Mouse (Mus musculus) liver, embryonic 11.5 days (tissue): Measurements from ENCODE around the gene Grk1. TPM values are rescaled to one million over a fixed set of nuclear protein-coding genes. Genes with fewer than 3 reads are reported as not detected.

Experiments used
- ATAC-seq: fragments of 200-750 bp; cut with Nextera tagmentation; replicated peaks from 2 replicates; pipeline ENCODE4 v1.8.0; 2017; ENCODE audit warnings: moderate number of reproducible peaks, mild to moderate bottlenecking, moderate TSS enrichment, moderate library complexity; ENCODE audit not compliant: low FRiP score
- DNase-seq: peaks from one replicate; pipeline ENCODE4 v3.0.0-alpha.2; 2017; ENCODE audit warnings: low spot score
- H3K27ac ChIP-seq: fragments of 300-500 bp; sonication (generic); 2 replicates; pipeline ENCODE4 v1.5.1; 2014; ENCODE audit warnings: mild to moderate bottlenecking, low read depth, low read length, control low read depth
- H3K27me3 ChIP-seq: fragments of 300-500 bp; sonication (generic); replicated peaks from 2 replicates; pipeline ENCODE4 v1.6.1; 2014; ENCODE audit warnings: low read length, mixed read lengths; ENCODE audit not compliant: control insufficient read depth, insufficient read depth
- H3K36me3 ChIP-seq: fragments of 300-500 bp; sonication (generic); 2 replicates; pipeline ENCODE4 v1.6.1; 2014; ENCODE audit warnings: mild to moderate bottlenecking, low read length, moderate library complexity, mixed read lengths; ENCODE audit not compliant: control insufficient read depth, insufficient read depth
- H3K4me1 ChIP-seq: fragments of 300-500 bp; sonication (generic); replicated peaks from 2 replicates; pipeline ENCODE4 v1.6.1; 2014; ENCODE audit warnings: low read length, mixed read lengths; ENCODE audit not compliant: control insufficient read depth, insufficient read depth
- H3K4me2 ChIP-seq: fragments of 300-500 bp; sonication (generic); 2 replicates; pipeline ENCODE4 v1.6.1; 2014; ENCODE audit warnings: mild to moderate bottlenecking, control low read depth, moderate library complexity
- H3K4me3 ChIP-seq: fragments of 300-500 bp; sonication (generic); 2 replicates; pipeline ENCODE4 v1.5.1; 2014; ENCODE audit warnings: low read depth, low read length, control low read depth
- H3K9ac ChIP-seq: fragments of 300-500 bp; sonication (generic); 2 replicates; pipeline ENCODE4 v1.6.1; 2014; ENCODE audit warnings: low read depth, low read length, control low read depth
- H3K9me3 ChIP-seq: fragments of 300-500 bp; sonication (generic); 2 replicates; pipeline ENCODE4 v1.6.1; 2016; ENCODE audit warnings: low read length, inconsistent platforms, mixed read lengths; ENCODE audit not compliant: control insufficient read depth
- WGBS: fragments of 180-500 bp; shearing (Covaris S2); extraction: QIAGEN DNeasy Blood & Tissue Kit; methylation state at CpG from one replicate; pipeline ENCODE4 v1.1.7; 2014; 5-methylcytosine and 5-hydroxymethylcytosine counted together
- polyA plus RNA-seq: library from polyadenylated mRNA; unstranded; fragments of >200 nt; fragmentation: Nextera tagmentation; extraction: Ambion mirVana; gene quantifications from 2 replicates; pipeline ENCODE4 v1.2.1, GENCODE M21; 2014

The Grk1 gene
- polyA plus RNA-seq, 1 experiment from 2014 or later: 0.07 TPM

- Histone ChIP-seq H3K9me3 (no peaks in the 10 kb centered on the region), H3K36me3 (no peaks in the 10 kb centered on the region), H3K27ac (no peak overlapping the region), H3K4me2 (no peak overlapping the region), H3K4me3 (no peak overlapping the region), H3K27me3 (no peaks in the 10 kb centered on the region), H3K9ac (no peak overlapping the region), H3K4me1 (no peaks in the 10 kb centered on the region)
- DNase-seq: no peak
- ATAC-seq: no peak
- 85% methylated on average over 4 of the region's 4 CpGs for WGBS
These were observed 54.5 kb downstream of the Grk1 start for GRCm38 (mm10) chr8:13459431-13459830.

DNA sequence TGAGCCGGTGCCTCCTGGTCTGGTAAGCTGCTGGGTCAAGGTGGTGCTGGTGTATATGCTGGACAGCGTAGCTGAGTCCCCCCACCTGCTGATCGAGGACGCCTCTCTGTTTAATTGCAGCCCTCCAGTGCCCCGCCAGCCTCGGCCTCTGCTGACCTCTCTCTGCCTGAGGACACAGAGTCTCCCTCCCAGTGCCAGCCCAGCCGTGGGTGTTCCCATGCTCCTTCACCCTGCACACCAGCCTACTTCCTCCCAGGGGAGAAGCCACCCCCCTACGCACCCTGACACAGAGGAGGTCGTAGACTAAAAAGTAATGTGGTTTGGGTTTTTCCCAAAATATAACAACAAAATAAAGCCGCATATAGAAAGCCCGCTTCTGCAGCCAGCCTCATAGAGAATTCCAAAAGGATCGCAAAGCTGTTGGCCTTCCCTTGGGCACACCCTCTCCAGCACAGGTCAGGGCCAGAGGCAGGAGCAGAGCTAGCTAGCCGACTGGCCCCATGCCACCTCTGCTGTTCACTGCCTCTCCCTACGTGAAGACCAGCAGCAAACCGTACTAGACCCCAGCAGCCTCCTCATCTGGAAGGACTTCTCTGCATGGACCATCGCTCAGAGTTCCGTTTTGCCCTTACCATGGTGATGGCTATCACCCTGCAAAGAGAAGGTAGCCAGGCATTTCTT, 56.3 kb downstream of the Grk1 start:
- H3K36me3 ChIP-seq: no peaks in the 10 kb centered on the region
- no peak overlapping the region for H3K27ac ChIP-seq
- no peaks in the 10 kb centered on the region for H3K27me3 ChIP-seq
- DNase-seq (no peak), ATAC-seq (no peak)
- WGBS: 78% methylated on average over 17 of the region's 17 CpGs
- no peaks in the 10 kb centered on the region for H3K9me3 ChIP-seq
- H3K4me1 ChIP-seq: no peaks in the 10 kb centered on the region
- H3K4me2 ChIP-seq: no peak overlapping the region
- no peak overlapping the region for H3K9ac ChIP-seq
- H3K4me3 ChIP-seq: no peak overlapping the region

DNA sequence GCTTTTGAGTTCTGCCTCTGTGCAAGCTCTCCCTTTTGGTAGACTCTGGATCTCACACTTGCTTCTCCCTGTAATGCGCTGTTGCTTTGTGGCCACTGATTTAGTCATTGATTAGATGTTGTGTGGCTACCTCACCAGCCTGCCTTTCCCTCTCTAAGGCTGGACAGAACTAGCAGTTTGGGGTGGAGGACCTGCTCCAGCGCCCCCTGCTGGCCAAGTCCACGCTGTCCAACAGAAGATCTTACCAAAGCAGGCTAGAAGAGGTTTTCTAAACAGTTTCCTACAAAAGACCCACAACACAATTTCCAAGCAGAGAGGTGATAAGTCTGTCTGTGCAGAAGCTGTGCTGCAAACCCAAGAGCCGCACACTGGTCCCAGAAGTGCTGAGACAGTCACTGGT, 57.0 kb downstream of the Grk1 start:
- Histone ChIP-seq H3K4me1 (no peaks in the 10 kb centered on the region), H3K4me2 (no peak overlapping the region), H3K4me3 (no peak overlapping the region), H3K9ac (no peak overlapping the region), H3K36me3 (no peaks in the 10 kb centered on the region), H3K9me3 (no peaks in the 10 kb centered on the region), H3K27me3 (no peaks in the 10 kb centered on the region), H3K27ac (no peak overlapping the region)
- WGBS: 31% methylated on average over 4 of the region's 4 CpGs
- no peak; the same call in 1 of the 2 replicates for ATAC-seq
- peak; percentile 68 for DNase-seq

DNA sequence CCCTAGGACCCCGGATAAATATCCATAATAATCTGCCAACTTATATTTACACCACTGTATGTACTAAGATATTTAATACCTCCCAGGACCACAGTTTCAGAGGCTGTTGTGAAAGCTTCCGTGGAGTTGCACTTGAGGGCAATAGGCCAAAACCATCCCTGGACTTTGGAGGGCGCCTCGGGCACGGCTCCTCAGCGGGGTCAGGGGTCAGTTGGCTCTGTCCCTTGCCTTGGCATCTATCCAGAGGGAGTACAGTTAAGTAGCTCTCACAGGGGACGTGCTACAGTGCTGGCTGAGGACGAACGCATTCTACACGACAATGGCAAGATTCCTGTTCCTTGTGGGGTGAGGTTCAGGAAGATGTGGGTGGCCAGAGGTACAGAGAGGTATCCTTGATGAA, 57.5 kb downstream of the Grk1 start:
- WGBS: 81% methylated on average over 10 of the region's 10 CpGs
- Histone ChIP-seq H3K4me3 (no peak overlapping the region), H3K4me2 (no peak overlapping the region), H3K27ac (no peak overlapping the region), H3K9me3 (no peaks in the 10 kb centered on the region), H3K9ac (no peak overlapping the region), H3K4me1 (no peaks in the 10 kb centered on the region), H3K27me3 (no peaks in the 10 kb centered on the region), H3K36me3 (no peaks in the 10 kb centered on the region)
- no peak for DNase-seq
- ATAC-seq: no peak; the same call in 1 of the 2 replicates

- Histone ChIP-seq H3K36me3 (no peaks in the 10 kb centered on the region), H3K4me2 (no peak overlapping the region)
- DNase-seq: no peak
These were observed 60.4 kb downstream of the Grk1 start for GRCm38 (mm10) chr8:13465324-13465723.

GRCm38 (mm10) chr8:13466989-13467388, 62.1 kb downstream of the Grk1 start:
- no peak overlapping the region for H3K4me2 ChIP-seq
- H3K9me3 ChIP-seq: no peaks in the 10 kb centered on the region
- WGBS: 61% methylated on average over 5 of the region's 5 CpGs
- H3K36me3 ChIP-seq: no peaks in the 10 kb centered on the region
- no peak overlapping the region for H3K27ac ChIP-seq
- H3K4me1 ChIP-seq: no peaks in the 10 kb centered on the region
- ATAC-seq (no peak), DNase-seq (no peak)
- H3K9ac ChIP-seq: no peak overlapping the region
- H3K27me3 ChIP-seq: no peaks in the 10 kb centered on the region
- H3K4me3 ChIP-seq: no peak overlapping the region

More at GRCm38 (mm10) chr8:13465324-13465723, 60.4 kb downstream of the Grk1 start:
- H3K4me1 ChIP-seq: no peaks in the 10 kb centered on the region
- H3K9ac ChIP-seq: no peak overlapping the region
- 67% methylated on average over 7 of the region's 7 CpGs for WGBS
- no peaks in the 10 kb centered on the region for H3K27me3 ChIP-seq
- no peak for ATAC-seq
- H3K27ac ChIP-seq: no peak overlapping the region
- no peak overlapping the region for H3K4me3 ChIP-seq
- H3K9me3 ChIP-seq: no peaks in the 10 kb centered on the region

DNA sequence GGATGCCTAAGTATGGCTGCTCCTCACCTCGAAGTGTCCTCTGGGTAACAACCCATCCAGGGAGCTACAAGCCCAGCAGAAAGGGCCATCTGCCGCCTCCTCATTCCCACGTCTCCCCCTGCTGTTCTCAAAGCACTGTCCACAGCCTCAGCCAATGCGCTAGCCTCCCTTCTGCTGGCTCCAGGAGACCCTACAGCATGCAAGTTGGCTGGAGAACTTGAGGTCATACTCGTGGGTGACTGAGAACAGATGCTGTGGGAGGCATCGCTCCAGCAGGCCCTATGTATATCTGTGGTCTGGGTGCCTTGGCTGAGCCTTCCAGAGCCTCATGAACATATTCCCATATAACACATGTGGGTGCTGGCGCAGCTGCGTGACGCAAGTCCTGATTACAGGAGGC, 63.9 kb downstream of the Grk1 start:
- Histone ChIP-seq H3K9ac (no peak overlapping the region), H3K27ac (no peak overlapping the region), H3K27me3 (no peaks in the 10 kb centered on the region), H3K9me3 (no peaks in the 10 kb centered on the region), H3K4me3 (no peak overlapping the region), H3K4me2 (no peak overlapping the region), H3K36me3 (no peaks in the 10 kb centered on the region), H3K4me1 (no peaks in the 10 kb centered on the region)
- ATAC-seq (no peak), DNase-seq (no peak)
- WGBS: 78% methylated on average over 9 of the region's 9 CpGs

DNA sequence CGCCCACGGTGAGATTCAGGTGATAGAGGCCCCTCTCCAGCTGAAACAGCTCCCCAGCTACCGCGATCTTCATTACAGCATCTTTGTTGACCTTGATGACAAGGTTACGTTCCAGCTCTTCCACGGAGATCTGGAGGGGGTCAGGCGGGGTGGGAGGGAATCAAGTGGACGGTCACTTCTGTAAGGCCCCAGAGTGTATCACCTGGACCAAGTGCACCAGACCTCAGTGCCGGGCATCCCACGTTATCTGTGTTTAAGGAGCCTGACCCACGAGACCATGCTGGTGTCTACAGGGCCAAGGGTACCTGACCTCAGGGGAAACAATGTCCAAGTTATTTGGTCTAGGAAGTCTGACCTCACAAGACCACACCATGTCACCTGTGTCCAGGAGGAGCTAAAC, 66.6 kb downstream of the Grk1 start:
- no peak overlapping the region for H3K27ac ChIP-seq
- no peak overlapping the region for H3K4me2 ChIP-seq
- WGBS: 78% methylated on average over 11 of the region's 11 CpGs
- no peaks in the 10 kb centered on the region for H3K36me3 ChIP-seq
- no peak overlapping the region for H3K4me3 ChIP-seq
- H3K27me3 ChIP-seq: no peaks in the 10 kb centered on the region
- DNase-seq (no peak), ATAC-seq (no peak)
- no peak overlapping the region for H3K9ac ChIP-seq
- H3K4me1 ChIP-seq: no peaks in the 10 kb centered on the region
- no peaks in the 10 kb centered on the region for H3K9me3 ChIP-seq
